In genomic region chr5:16062773-16063172, GRCm38 (mm10) we compare ENCODE assay signal across 16 mouse cellular contexts.
DNase-seq lines count a peak whose midpoint lies in the region; ATAC-seq and TF ChIP-seq lines count a peak whose summit lies in the region.
"Had no signal": no experiment of that assay in that cellular context is flagged by ENCODE, and none has a peak within 500 bp of the region (broad histone marks: within the 10 kb centered on the region; RNA-seq: fewer than 3 reads in every experiment).

No protein-coding gene starts in this region.

- no peak overlapping the region for H3K9ac ChIP-seq in forebrain, embryonic 14.5 days (ENCODE audit: low read length)
- H3K9ac ChIP-seq in forebrain, postnatal 0 days: no peak overlapping the region
- no peak overlapping the region for H3K9ac ChIP-seq in neural tube, embryonic 11.5 days (ENCODE audit: low read length)
- no peak overlapping the region for H3K9ac ChIP-seq in midbrain, embryonic 12.5 days (replicated peaks)
- no peak overlapping the region for H3K9ac ChIP-seq in neural tube, embryonic 15.5 days (replicated peaks)
- H3K9ac ChIP-seq: embryonic facial prominence, embryonic 12.5 days had no signal

- ATAC-seq in forebrain, embryonic 14.5 days: peak; percentile 54
- ATAC-seq in forebrain, postnatal 0 days: no peak
- ATAC-seq in neural tube, embryonic 11.5 days (ENCODE audit: insufficient read depth, low FRiP score, low TSS enrichment): 0 out of 2 replicates have a peak, but pooled peaks have one; percentile 35
- peak; percentile 76 for ATAC-seq in midbrain, embryonic 12.5 days (ENCODE audit: low FRiP score, low read depth)
- ATAC-seq in neural tube, embryonic 15.5 days (ENCODE audit: low FRiP score): peak; percentile 61; the same call in 1 of the 2 replicates

- no peak for TF ChIP-seq CTCF in forebrain, postnatal 0 days (IDR thresholded peaks at IDR 0.05; ENCODE audit: low read depth)

- H3K27ac ChIP-seq in forebrain, embryonic 14.5 days (ENCODE audit: low read depth, low read length): no peak overlapping the region
- H3K27ac ChIP-seq in forebrain, postnatal 0 days (ENCODE audit: low read depth, low read length): no peak overlapping the region
- H3K27ac ChIP-seq in neural tube, embryonic 11.5 days (ENCODE audit: low read depth, low read length): no peak overlapping the region
- peak overlapping the region; percentile 52 for H3K27ac ChIP-seq in midbrain, embryonic 12.5 days (replicated peaks)
- peak overlapping the region; percentile 37; the same call in 1 of the 2 replicates for H3K27ac ChIP-seq in neural tube, embryonic 15.5 days (replicated peaks)
- H3K27ac ChIP-seq: embryonic facial prominence, embryonic 12.5 days had no signal

- no peaks in the 10 kb centered on the region for H3K36me3 ChIP-seq in forebrain, embryonic 14.5 days (ENCODE audit: control insufficient read depth, insufficient read depth, low read length)
- no peaks in the 10 kb centered on the region for H3K36me3 ChIP-seq in forebrain, postnatal 0 days (ENCODE audit: insufficient read depth)
- H3K36me3 ChIP-seq in neural tube, embryonic 11.5 days (ENCODE audit: control insufficient read depth, insufficient read depth, low read length): no peaks in the 10 kb centered on the region
- no peaks in the 10 kb centered on the region for H3K36me3 ChIP-seq in midbrain, embryonic 12.5 days
- no peaks in the 10 kb centered on the region for H3K36me3 ChIP-seq in neural tube, embryonic 15.5 days
- H3K36me3 ChIP-seq: embryonic facial prominence, embryonic 12.5 days had no signal

- no peaks in the 10 kb centered on the region for H3K4me1 ChIP-seq in forebrain, embryonic 14.5 days (ENCODE audit: control insufficient read depth, insufficient read depth, low read length)
- H3K4me1 ChIP-seq in forebrain, postnatal 0 days (ENCODE audit: insufficient read depth): no peaks in the 10 kb centered on the region
- H3K4me1 ChIP-seq in neural tube, embryonic 11.5 days (ENCODE audit: control insufficient read depth, insufficient read depth, low read length): no peaks in the 10 kb centered on the region
- H3K4me1 ChIP-seq in midbrain, embryonic 12.5 days: peaks cover 7% of the 10 kb centered on the region
- H3K4me1 ChIP-seq in neural tube, embryonic 15.5 days: peaks cover 4% of the 10 kb centered on the region; the same call in 1 of the 2 replicates
- H3K4me1 ChIP-seq: embryonic facial prominence, embryonic 12.5 days; megakaryocyte, embryonic 14.5 days had no signal

- no peak overlapping the region for H3K4me3 ChIP-seq in forebrain, embryonic 14.5 days (ENCODE audit: low read depth, low read length)
- H3K4me3 ChIP-seq in forebrain, postnatal 0 days (ENCODE audit: low read depth, low read length): no peak overlapping the region
- no peak overlapping the region for H3K4me3 ChIP-seq in neural tube, embryonic 11.5 days (ENCODE audit: low read depth, low read length)
- H3K4me3 ChIP-seq in midbrain, embryonic 12.5 days: no peak overlapping the region
- H3K4me3 ChIP-seq in neural tube, embryonic 15.5 days (replicated peaks): no peak overlapping the region
- H3K4me3 ChIP-seq: embryonic facial prominence, embryonic 12.5 days; megakaryocyte, embryonic 14.5 days had no signal

- WGBS in forebrain, embryonic 14.5 days: 80% methylated on average over 5 of the region's 5 CpGs
- 53% methylated on average over 5 of the region's 5 CpGs for WGBS in forebrain, postnatal 0 days
- WGBS in neural tube, embryonic 11.5 days: 35% methylated on average over 5 of the region's 5 CpGs
- 45% methylated on average over 5 of the region's 5 CpGs for WGBS in midbrain, embryonic 12.5 days
- 28% methylated on average over 5 of the region's 5 CpGs for WGBS in neural tube, embryonic 15.5 days

- H3K4me2 ChIP-seq in forebrain, embryonic 14.5 days (ENCODE audit: low read length): no peak overlapping the region
- no peak overlapping the region for H3K4me2 ChIP-seq in forebrain, postnatal 0 days (ENCODE audit: low read depth)
- no peak overlapping the region for H3K4me2 ChIP-seq in neural tube, embryonic 11.5 days (ENCODE audit: low read depth)
- no peak overlapping the region for H3K4me2 ChIP-seq in midbrain, embryonic 12.5 days (replicated peaks)
- H3K4me2 ChIP-seq in neural tube, embryonic 15.5 days: no peak overlapping the region
- H3K4me2 ChIP-seq: embryonic facial prominence, embryonic 12.5 days had no signal

- H3K27me3 ChIP-seq in forebrain, embryonic 14.5 days (replicated peaks; ENCODE audit: control insufficient read depth, insufficient read depth, low read length): no peaks in the 10 kb centered on the region
- no peaks in the 10 kb centered on the region for H3K27me3 ChIP-seq in forebrain, postnatal 0 days (ENCODE audit: insufficient read depth, low read length)
- H3K27me3 ChIP-seq in neural tube, embryonic 11.5 days (ENCODE audit: control insufficient read depth, insufficient read depth, low read length): no peaks in the 10 kb centered on the region
- H3K27me3 ChIP-seq in midbrain, embryonic 12.5 days: no peaks in the 10 kb centered on the region
- H3K27me3 ChIP-seq in neural tube, embryonic 15.5 days (replicated peaks): no peaks in the 10 kb centered on the region
- H3K27me3 ChIP-seq: embryonic facial prominence, embryonic 12.5 days; megakaryocyte, embryonic 14.5 days had no signal

- peak; percentile 22 for DNase-seq in forebrain, embryonic 14.5 days (ENCODE audit: low spot score)
- DNase-seq in forebrain, postnatal 0 days: no peak
- no peak for DNase-seq in neural tube, embryonic 11.5 days (ENCODE audit: low spot score)
- DNase-seq in neural tube, embryonic 10.5 days (ENCODE audit: extremely low spot score, low spot score): no peak
- DNase-seq in lung, adult 18-20 months: no peak
- no peak for DNase-seq in c-Kit-positive CD71-positive TER-119-positive erythroid progenitor cells, embryonic 14.5 days (ENCODE audit: low spot score)
- DNase-seq: adrenal gland, adult 8-10 months; cerebellum, postnatal 36 days; kidney, postnatal 10 days; liver; right cerebral cortex, postnatal 14 days; thymus, postnatal 36 days had no signal

- no peaks in the 10 kb centered on the region for H3K9me3 ChIP-seq in forebrain, embryonic 14.5 days (replicated peaks; ENCODE audit: control insufficient read depth, low read length)
- H3K9me3 ChIP-seq in forebrain, postnatal 0 days (ENCODE audit: low read length): no peaks in the 10 kb centered on the region
- no peaks in the 10 kb centered on the region for H3K9me3 ChIP-seq in neural tube, embryonic 11.5 days (ENCODE audit: control insufficient read depth, low read length)
- no peaks in the 10 kb centered on the region for H3K9me3 ChIP-seq in midbrain, embryonic 12.5 days
- H3K9me3 ChIP-seq in neural tube, embryonic 15.5 days (replicated peaks): no peaks in the 10 kb centered on the region
- H3K9me3 ChIP-seq: embryonic facial prominence, embryonic 12.5 days; megakaryocyte, embryonic 14.5 days had no signal

Comparison
In these comparisons a context has a peak if more than half of its experiments do, and no peak if none do; other contexts are left out.
1. H3K27ac ChIP-seq: peak in midbrain, embryonic 12.5 days (single experiment) and neural tube, embryonic 15.5 days (single experiment); none in forebrain, embryonic 14.5 days (single experiment), forebrain, postnatal 0 days (single experiment) and neural tube, embryonic 11.5 days (single experiment).